Comparison of ENCODE assay signal across 30 mouse cellular contexts in the genomic region with DNA sequence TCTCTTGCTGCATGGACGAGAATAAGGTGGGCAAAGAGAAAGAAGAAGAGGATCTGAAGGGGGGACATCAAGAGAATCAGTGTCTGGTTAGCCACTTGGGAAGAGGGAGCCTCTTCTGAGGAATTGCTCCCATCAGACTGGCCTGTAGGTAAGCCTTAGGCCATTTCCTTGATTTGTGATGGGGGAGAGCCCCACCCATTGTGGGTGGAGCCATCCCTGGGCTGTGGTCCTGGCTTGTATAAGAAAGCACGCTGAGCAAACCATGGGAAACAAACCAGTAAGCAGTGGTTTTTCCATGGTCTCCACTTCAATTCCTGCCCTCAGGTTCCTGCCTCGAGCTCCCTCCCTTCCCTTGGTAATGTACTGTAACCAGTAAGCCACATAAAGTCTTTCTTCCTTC. TPM values are rescaled to one million over a fixed set of nuclear protein-coding genes. Genes with fewer than 3 reads are reported as not detected.
"Had no signal": no experiment of that assay in that cellular context is flagged by ENCODE, and none has a peak within 500 bp of the region (broad histone marks: within the 10 kb centered on the region; RNA-seq: fewer than 3 reads in every experiment).

No protein-coding gene starts in this region.

- H3K27ac ChIP-seq: limb, embryonic 10.5 days; limb, embryonic 12.5 days; limb, embryonic 13.5 days; limb, embryonic 15.5 days; liver, embryonic 12.5 days; liver, embryonic 13.5 days; liver, embryonic 14.5 days; liver, embryonic 15.5 days; lung, embryonic 15.5 days; macrophage; midbrain, embryonic 10.5 days; midbrain, embryonic 12.5 days; midbrain, embryonic 13.5 days; midbrain, embryonic 15.5 days; neural tube, embryonic 12.5 days had no signal

- H3K4me3 ChIP-seq: limb, embryonic 10.5 days; limb, embryonic 12.5 days; limb, embryonic 13.5 days; limb, embryonic 15.5 days; liver, embryonic 12.5 days; liver, embryonic 13.5 days; liver, embryonic 15.5 days; lung, embryonic 15.5 days; midbrain, embryonic 10.5 days; midbrain, embryonic 12.5 days; midbrain, embryonic 13.5 days; midbrain, embryonic 15.5 days; myocyte; neural tube, embryonic 12.5 days had no signal

- DNase-seq: left cerebral cortex, postnatal 4 days; liver; liver, embryonic 13.5 days; liver, postnatal 0 days; lung, adult 18-20 months; lung, adult 2 months; lung, embryonic 14.5 days; lung, postnatal 10 days; lung, postnatal 14 days; lung, postnatal 4 days; midbrain, embryonic 14.5 days had no signal

- H3K9me3 ChIP-seq: limb, embryonic 10.5 days; limb, embryonic 12.5 days; limb, embryonic 15.5 days; liver, embryonic 13.5 days; liver, embryonic 15.5 days; lung, embryonic 15.5 days; midbrain, embryonic 12.5 days; midbrain, embryonic 15.5 days; neural tube, embryonic 12.5 days had no signal

- H3K36me3 ChIP-seq: limb, embryonic 10.5 days; limb, embryonic 12.5 days; limb, embryonic 13.5 days; limb, embryonic 15.5 days; liver, embryonic 12.5 days; liver, embryonic 13.5 days; liver, embryonic 15.5 days; lung, embryonic 15.5 days; midbrain, embryonic 10.5 days; midbrain, embryonic 12.5 days; midbrain, embryonic 13.5 days; midbrain, embryonic 15.5 days; neural tube, embryonic 12.5 days had no signal

- H3K9ac ChIP-seq: limb, embryonic 12.5 days; limb, embryonic 13.5 days; limb, embryonic 15.5 days; liver, embryonic 12.5 days; liver, embryonic 13.5 days; liver, embryonic 14.5 days; liver, embryonic 15.5 days; liver, postnatal 0 days; lung, embryonic 14.5 days; lung, embryonic 15.5 days; midbrain, embryonic 12.5 days; midbrain, embryonic 13.5 days; midbrain, embryonic 15.5 days; neural tube, embryonic 12.5 days had no signal

- H3K4me1 ChIP-seq: limb, embryonic 13.5 days; limb, embryonic 15.5 days; liver, embryonic 12.5 days; liver, embryonic 13.5 days; liver, embryonic 15.5 days; megakaryocyte, embryonic 14.5 days; midbrain, embryonic 12.5 days; midbrain, embryonic 13.5 days; midbrain, embryonic 15.5 days; neural tube, embryonic 12.5 days had no signal

RNA-seq across cellular contexts. Expression of a gene that starts 57.7 kb away (rescaled TPM):
- total RNA-seq: megakaryocyte progenitor cell, adult 5-6 weeks; megakaryocyte, adult 5-6 weeks; megakaryocyte-erythroid progenitor cell, adult 5-6 weeks had no signal
